Mouse (Mus musculus): Measurements from ENCODE around the gene Lrrfip2. TPM values are rescaled to one million over a fixed set of nuclear protein-coding genes. Genes with fewer than 3 reads are reported as not detected.

Lrrfip2 gene
- total RNA-seq, 2 experiments from 2014 or later: 82.4 to 91.7 TPM

- intact Hi-C loops (cut with DNase I): no loop called here
- DNase-seq (ENCODE audit: low spot score): no peak
Observed at GRCm38 (mm10) chr9:111107863-111108262, 9.5 kb upstream of the Lrrfip2 start.

GRCm38 (mm10) chr9:111117794-111118251 is 431 bp downstream of the Lrrfip2 start:
- intact Hi-C loops (cut with DNase I): loop anchor here (5.0 kb wide), 2 partner anchors 39 to 94 kb away; no protein-coding TSS in a partner anchor
- DNase-seq (ENCODE audit: low spot score): peak; percentile 79

GRCm38 (mm10) chr9:111118252-111118890 is 979 bp downstream of the Lrrfip2 start:
- intact Hi-C loops (cut with DNase I): loop anchor here (5.0 kb wide), 2 partner anchors 39 to 94 kb away; no protein-coding TSS in a partner anchor
- DNase-seq (ENCODE audit: low spot score): peak; percentile 33

GRCm38 (mm10) chr9:111118891-111119441 is 1.6 kb downstream of the Lrrfip2 start:
- DNase-seq (ENCODE audit: low spot score): peak; percentile 13
- intact Hi-C loops (cut with DNase I): loop anchor here (5.0 kb wide), 2 partner anchors 38 to 93 kb away; no protein-coding TSS in a partner anchor

GRCm38 (mm10) chr9:111122446-111122845 is 5.1 kb downstream of the Lrrfip2 start:
- DNase-seq (ENCODE audit: low spot score): peak; percentile 16
- intact Hi-C loops (cut with DNase I): no loop called here

- intact Hi-C loops (cut with DNase I): no loop called here
Observed at GRCm38 (mm10) chr9:111123336-111123735, 5.9 kb downstream of the Lrrfip2 start.

GRCm38 (mm10) chr9:111124440-111124839 is 7.0 kb downstream of the Lrrfip2 start:
- intact Hi-C loops (cut with DNase I): no loop called here
- DNase-seq (ENCODE audit: low spot score): no peak

More at GRCm38 (mm10) chr9:111123336-111123735, 5.9 kb downstream of the Lrrfip2 start:
- no peak for DNase-seq (ENCODE audit: low spot score)

- no peak for DNase-seq (ENCODE audit: low spot score)
- intact Hi-C loops (cut with DNase I): no loop called here
Observed at GRCm38 (mm10) chr9:111126735-111127134, 9.3 kb downstream of the Lrrfip2 start.

GRCm38 (mm10) chr9:111127749-111128148 is 10.4 kb downstream of the Lrrfip2 start:
- no peak for DNase-seq (ENCODE audit: low spot score)
- intact Hi-C loops (cut with DNase I): no loop called here

GRCm38 (mm10) chr9:111130126-111130525 is 12.7 kb downstream of the Lrrfip2 start:
- intact Hi-C loops (cut with DNase I): no loop called here

GRCm38 (mm10) chr9:111138161-111138560 is 20.8 kb downstream of the Lrrfip2 start:
- intact Hi-C loops (cut with DNase I): no loop called here
- no peak for DNase-seq (ENCODE audit: low spot score)

More at GRCm38 (mm10) chr9:111130126-111130525, 12.7 kb downstream of the Lrrfip2 start:
- DNase-seq (ENCODE audit: low spot score): no peak

- DNase-seq (ENCODE audit: low spot score): no peak
- intact Hi-C loops (cut with DNase I): no loop called here
Observed at GRCm38 (mm10) chr9:111142721-111143120, 25.3 kb downstream of the Lrrfip2 start.

GRCm38 (mm10) chr9:111143387-111143786 is 26.0 kb downstream of the Lrrfip2 start:
- no peak for DNase-seq (ENCODE audit: low spot score)
- intact Hi-C loops (cut with DNase I): no loop called here

- DNase-seq (ENCODE audit: low spot score): no peak
- intact Hi-C loops (cut with DNase I): no loop called here
Observed at GRCm38 (mm10) chr9:111144711-111145110, 27.3 kb downstream of the Lrrfip2 start.

- intact Hi-C loops (cut with DNase I): no loop called here
- no peak for DNase-seq (ENCODE audit: low spot score)
Observed at GRCm38 (mm10) chr9:111145497-111146190, 28.3 kb downstream of the Lrrfip2 start.

GRCm38 (mm10) chr9:111146216-111146798 is 28.9 kb downstream of the Lrrfip2 start:
- DNase-seq (ENCODE audit: low spot score): no peak
- intact Hi-C loops (cut with DNase I): no loop called here

- intact Hi-C loops (cut with DNase I): no loop called here
- no peak for DNase-seq (ENCODE audit: low spot score)
Observed at GRCm38 (mm10) chr9:111148006-111148405, 30.6 kb downstream of the Lrrfip2 start.

GRCm38 (mm10) chr9:111148414-111148813 is 31.0 kb downstream of the Lrrfip2 start:
- DNase-seq (ENCODE audit: low spot score): no peak
- intact Hi-C loops (cut with DNase I): no loop called here

GRCm38 (mm10) chr9:111149188-111149945 is 32.0 kb downstream of the Lrrfip2 start:
- peak; percentile 47 for DNase-seq (ENCODE audit: low spot score)
- intact Hi-C loops (cut with DNase I): no loop called here

Measured in heart, postnatal 25 days (tissue).